Mouse (Mus musculus): ENCODE measurements around the gene Rps6.

Rps6 gene

GRCm38 (mm10) chr4:86857113-86858069 lies at the start of gene Rps6:
Gene Rps6 (minus strand): TSS chr4:86857412.
- DNase-seq (ENCODE audit: low read depth, low spot score): peak; percentile 99
- peaks cover 13% of the 10 kb centered on the region for H3K36me3 ChIP-seq (ENCODE audit: control insufficient read depth, insufficient read depth, low read length, poor library complexity, severe bottlenecking)
- H3K27me3 ChIP-seq (ENCODE audit: control insufficient read depth, insufficient read depth, low read length, poor library complexity, severe bottlenecking): no peaks in the 10 kb centered on the region

- no peak for DNase-seq (ENCODE audit: low read depth, low spot score)
- no peaks in the 10 kb centered on the region for H3K36me3 ChIP-seq (ENCODE audit: control insufficient read depth, insufficient read depth, low read length, poor library complexity, severe bottlenecking)
Observed at GRCm38 (mm10) chr4:86905869-86906268, 48.7 kb upstream of the Rps6 start.

GRCm38 (mm10) chr4:86904969-86905368 lies 47.8 kb upstream of the Rps6 start:
- no peaks in the 10 kb centered on the region for H3K27me3 ChIP-seq (ENCODE audit: control insufficient read depth, insufficient read depth, low read length, poor library complexity, severe bottlenecking)
- peak; percentile 16 for DNase-seq (ENCODE audit: low read depth, low spot score)
- no peaks in the 10 kb centered on the region for H3K36me3 ChIP-seq (ENCODE audit: control insufficient read depth, insufficient read depth, low read length, poor library complexity, severe bottlenecking)

More at GRCm38 (mm10) chr4:86905869-86906268, 48.7 kb upstream of the Rps6 start:
- H3K27me3 ChIP-seq (ENCODE audit: control insufficient read depth, insufficient read depth, low read length, poor library complexity, severe bottlenecking): no peaks in the 10 kb centered on the region

- DNase-seq (ENCODE audit: low read depth, low spot score): no peak
- Histone ChIP-seq H3K27me3 (ENCODE audit: control insufficient read depth, insufficient read depth, low read length, poor library complexity, severe bottlenecking) (no peaks in the 10 kb centered on the region), H3K36me3 (ENCODE audit: control insufficient read depth, insufficient read depth, low read length, poor library complexity, severe bottlenecking) (no peaks in the 10 kb centered on the region)
Observed at GRCm38 (mm10) chr4:86902351-86902750, 45.1 kb upstream of the Rps6 start.

- Histone ChIP-seq H3K27me3 (ENCODE audit: control insufficient read depth, insufficient read depth, low read length, poor library complexity, severe bottlenecking) (no peaks in the 10 kb centered on the region), H3K36me3 (ENCODE audit: control insufficient read depth, insufficient read depth, low read length, poor library complexity, severe bottlenecking) (no peaks in the 10 kb centered on the region)
- no peak for DNase-seq (ENCODE audit: low read depth, low spot score)
Observed at GRCm38 (mm10) chr4:86898791-86899474, 41.7 kb upstream of the Rps6 start.

GRCm38 (mm10) chr4:86897411-86897810 lies 40.2 kb upstream of the Rps6 start:
- DNase-seq (ENCODE audit: low read depth, low spot score): no peak
- Histone ChIP-seq H3K27me3 (ENCODE audit: control insufficient read depth, insufficient read depth, low read length, poor library complexity, severe bottlenecking) (no peaks in the 10 kb centered on the region), H3K36me3 (ENCODE audit: control insufficient read depth, insufficient read depth, low read length, poor library complexity, severe bottlenecking) (no peaks in the 10 kb centered on the region)

- Histone ChIP-seq H3K27me3 (ENCODE audit: control insufficient read depth, insufficient read depth, low read length, poor library complexity, severe bottlenecking) (no peaks in the 10 kb centered on the region), H3K36me3 (ENCODE audit: control insufficient read depth, insufficient read depth, low read length, poor library complexity, severe bottlenecking) (no peaks in the 10 kb centered on the region)
- DNase-seq (ENCODE audit: low read depth, low spot score): peak; percentile 32
Observed at GRCm38 (mm10) chr4:86887879-86888278, 30.7 kb upstream of the Rps6 start.

- Histone ChIP-seq H3K27me3 (ENCODE audit: control insufficient read depth, insufficient read depth, low read length, poor library complexity, severe bottlenecking) (no peaks in the 10 kb centered on the region), H3K36me3 (ENCODE audit: control insufficient read depth, insufficient read depth, low read length, poor library complexity, severe bottlenecking) (no peaks in the 10 kb centered on the region)
- DNase-seq (ENCODE audit: low read depth, low spot score): peak; percentile 48
Observed at GRCm38 (mm10) chr4:86886160-86886878, 29.1 kb upstream of the Rps6 start.

- Histone ChIP-seq H3K36me3 (ENCODE audit: control insufficient read depth, insufficient read depth, low read length, poor library complexity, severe bottlenecking) (no peaks in the 10 kb centered on the region), H3K27me3 (ENCODE audit: control insufficient read depth, insufficient read depth, low read length, poor library complexity, severe bottlenecking) (no peaks in the 10 kb centered on the region)
- DNase-seq (ENCODE audit: low read depth, low spot score): no peak
Observed at GRCm38 (mm10) chr4:86885790-86886159, 28.6 kb upstream of the Rps6 start.

GRCm38 (mm10) chr4:86884945-86885344 lies 27.7 kb upstream of the Rps6 start:
- H3K27me3 ChIP-seq (ENCODE audit: control insufficient read depth, insufficient read depth, low read length, poor library complexity, severe bottlenecking): no peaks in the 10 kb centered on the region
- H3K36me3 ChIP-seq (ENCODE audit: control insufficient read depth, insufficient read depth, low read length, poor library complexity, severe bottlenecking): no peaks in the 10 kb centered on the region
- DNase-seq (ENCODE audit: low read depth, low spot score): peak; percentile 61

- Histone ChIP-seq H3K27me3 (ENCODE audit: control insufficient read depth, insufficient read depth, low read length, poor library complexity, severe bottlenecking) (no peaks in the 10 kb centered on the region), H3K36me3 (ENCODE audit: control insufficient read depth, insufficient read depth, low read length, poor library complexity, severe bottlenecking) (no peaks in the 10 kb centered on the region)
- no peak for DNase-seq (ENCODE audit: low read depth, low spot score)
Observed at GRCm38 (mm10) chr4:86882413-86882812, 25.2 kb upstream of the Rps6 start.

- Histone ChIP-seq H3K27me3 (ENCODE audit: control insufficient read depth, insufficient read depth, low read length, poor library complexity, severe bottlenecking) (no peaks in the 10 kb centered on the region), H3K36me3 (ENCODE audit: control insufficient read depth, insufficient read depth, low read length, poor library complexity, severe bottlenecking) (no peaks in the 10 kb centered on the region)
- no peak for DNase-seq (ENCODE audit: low read depth, low spot score)
Observed at GRCm38 (mm10) chr4:86881178-86881577, 24.0 kb upstream of the Rps6 start.

- no peaks in the 10 kb centered on the region for H3K27me3 ChIP-seq (ENCODE audit: control insufficient read depth, insufficient read depth, low read length, poor library complexity, severe bottlenecking)
Observed at GRCm38 (mm10) chr4:86879477-86879876, 22.3 kb upstream of the Rps6 start.

GRCm38 (mm10) chr4:86874146-86874847 lies 17.1 kb upstream of the Rps6 start, which contains the start of gene Acer2:
Gene Acer2 (plus strand): TSS chr4:86874396.
- Histone ChIP-seq H3K27me3 (ENCODE audit: control insufficient read depth, insufficient read depth, low read length, poor library complexity, severe bottlenecking) (no peaks in the 10 kb centered on the region), H3K36me3 (ENCODE audit: control insufficient read depth, insufficient read depth, low read length, poor library complexity, severe bottlenecking) (no peaks in the 10 kb centered on the region)
- DNase-seq (ENCODE audit: low read depth, low spot score): peak; percentile 93

More at GRCm38 (mm10) chr4:86879477-86879876, 22.3 kb upstream of the Rps6 start:
- DNase-seq (ENCODE audit: low read depth, low spot score): no peak
- no peaks in the 10 kb centered on the region for H3K36me3 ChIP-seq (ENCODE audit: control insufficient read depth, insufficient read depth, low read length, poor library complexity, severe bottlenecking)
